In the genomic region with DNA sequence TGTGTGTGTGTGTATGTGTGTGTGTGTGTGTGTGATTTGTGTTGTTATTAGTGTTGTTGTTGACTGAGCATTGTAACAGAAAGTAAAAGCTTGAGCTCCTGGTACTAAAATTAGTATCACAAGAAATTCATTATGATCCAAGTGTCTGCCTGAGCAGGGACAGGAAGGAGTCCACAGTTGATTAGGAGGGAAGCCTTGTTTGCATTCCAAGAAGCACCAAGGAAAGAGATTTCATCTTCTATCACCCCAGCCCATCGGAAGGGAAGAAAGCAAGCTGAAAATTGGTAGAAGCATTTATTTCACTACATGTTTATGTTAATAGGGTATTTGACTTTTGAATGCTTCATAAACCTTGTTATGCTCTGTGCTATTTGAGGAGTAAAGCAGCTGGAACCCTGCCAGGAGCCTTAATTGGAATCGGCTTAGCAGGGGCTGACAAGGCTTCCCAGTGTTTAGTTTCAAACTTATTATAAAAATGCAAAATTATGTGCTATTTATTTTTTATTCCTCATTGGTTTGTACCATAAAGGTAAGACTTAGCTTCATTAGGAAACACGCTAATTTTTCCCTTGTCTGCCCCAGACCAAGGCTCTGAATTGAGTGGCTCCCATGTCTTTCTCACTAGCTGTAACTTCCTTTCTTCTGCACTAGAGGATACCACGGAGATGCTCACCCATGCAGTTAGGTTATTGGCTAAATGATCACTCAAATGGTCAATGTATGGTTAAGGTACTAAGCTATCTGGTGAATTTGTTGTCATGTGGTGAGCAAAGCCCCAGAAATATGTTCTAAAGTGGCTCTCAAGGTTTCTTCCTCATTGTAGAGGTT, we compare ENCODE assay signal across 9 mouse cellular contexts.
DNase-seq lines count a peak whose midpoint lies in the region; ATAC-seq lines count a peak whose summit lies in the region.
"Had no signal": no experiment of that assay in that cellular context is flagged by ENCODE, and none has a peak within 500 bp of the region (broad histone marks: within the 10 kb centered on the region; RNA-seq: fewer than 3 reads in every experiment).

No protein-coding gene starts in this region.

- H3K4me1 ChIP-seq in embryonic facial prominence, embryonic 11.5 days (ENCODE audit: control insufficient read depth, insufficient read depth, low read length), result no peaks in the 10 kb centered on the region
- H3K4me1 ChIP-seq in embryonic facial prominence, embryonic 10.5 days, result peaks cover 8% of the 10 kb centered on the region
- H3K4me1 ChIP-seq in neural tube, embryonic 14.5 days (ENCODE audit: control insufficient read depth, insufficient read depth, low read length), result no peaks in the 10 kb centered on the region; the same call in 1 of the 2 replicates

- H3K9ac ChIP-seq in embryonic facial prominence, embryonic 11.5 days (replicated peaks; ENCODE audit: low read length), result no peak overlapping the region
- no peak overlapping the region for H3K9ac ChIP-seq in neural tube, embryonic 14.5 days (replicated peaks; ENCODE audit: low read depth, low read length)

- DNase-seq in embryonic facial prominence, embryonic 11.5 days (ENCODE audit: low spot score), result peak; percentile 21
- DNase-seq in embryonic facial prominence, embryonic 10.5 days (ENCODE audit: low spot score), result no peak
- peak; percentile 11 for DNase-seq in lung, postnatal 14 days
- DNase-seq in lung, adult 18-20 months, result no peak
- DNase-seq in kidney, adult 8-10 months, result peak; percentile 24 to 38
- no peak for DNase-seq in gastrocnemius, postnatal 25 days
- DNase-seq: B cell, adult 2 months had no signal

- H3K27me3 ChIP-seq in embryonic facial prominence, embryonic 11.5 days (ENCODE audit: control insufficient read depth, insufficient read depth, low read length), result no peaks in the 10 kb centered on the region
- H3K27me3 ChIP-seq in embryonic facial prominence, embryonic 10.5 days (replicated peaks; ENCODE audit: low read depth, poor library complexity, severe bottlenecking), result no peaks in the 10 kb centered on the region
- H3K27me3 ChIP-seq in neural tube, embryonic 14.5 days (ENCODE audit: control insufficient read depth, insufficient read depth, low read length), result no peaks in the 10 kb centered on the region

- H3K4me3 ChIP-seq in embryonic facial prominence, embryonic 11.5 days (ENCODE audit: low read depth, low read length), result no peak overlapping the region
- H3K4me3 ChIP-seq in embryonic facial prominence, embryonic 10.5 days, result no peak overlapping the region
- no peak overlapping the region for H3K4me3 ChIP-seq in neural tube, embryonic 14.5 days (ENCODE audit: low read depth, low read length)

- no peak overlapping the region for H3K4me2 ChIP-seq in embryonic facial prominence, embryonic 11.5 days (ENCODE audit: low read depth, low read length)
- H3K4me2 ChIP-seq in neural tube, embryonic 14.5 days (ENCODE audit: low read depth, low read length), result no peak overlapping the region

- WGBS in embryonic facial prominence, embryonic 11.5 days, result 68% methylated on average over 4 of the region's 4 CpGs
- WGBS in embryonic facial prominence, embryonic 10.5 days, result 78% methylated on average over 4 of the region's 4 CpGs
- WGBS in neural tube, embryonic 14.5 days, result 46% methylated on average over 4 of the region's 4 CpGs

- H3K36me3 ChIP-seq in embryonic facial prominence, embryonic 11.5 days (replicated peaks; ENCODE audit: control insufficient read depth, insufficient read depth, low read depth, low read length), result no peaks in the 10 kb centered on the region
- H3K36me3 ChIP-seq in embryonic facial prominence, embryonic 10.5 days (replicated peaks), result no peaks in the 10 kb centered on the region
- H3K36me3 ChIP-seq in neural tube, embryonic 14.5 days (ENCODE audit: control insufficient read depth, insufficient read depth, low read length), result no peaks in the 10 kb centered on the region

- H3K27ac ChIP-seq in embryonic facial prominence, embryonic 11.5 days (replicated peaks; ENCODE audit: low read depth, low read length), result no peak overlapping the region
- H3K27ac ChIP-seq in embryonic facial prominence, embryonic 10.5 days (replicated peaks), result no peak overlapping the region
- H3K27ac ChIP-seq in neural tube, embryonic 14.5 days (ENCODE audit: low read depth, low read length), result no peak overlapping the region

- ATAC-seq in embryonic facial prominence, embryonic 11.5 days (replicated peaks; ENCODE audit: insufficient number of reproducible peaks, low FRiP score, low TSS enrichment, low read depth), result no peak
- ATAC-seq in neural tube, embryonic 14.5 days (ENCODE audit: low read depth), result peak; percentile 89
- no peak for ATAC-seq in megakaryocyte, adult 5-6 weeks (ENCODE audit: poor library complexity, severe bottlenecking)

- no peaks in the 10 kb centered on the region for H3K9me3 ChIP-seq in embryonic facial prominence, embryonic 11.5 days (replicated peaks; ENCODE audit: control insufficient read depth, low read length)
- H3K9me3 ChIP-seq in embryonic facial prominence, embryonic 10.5 days, result no peaks in the 10 kb centered on the region
- no peaks in the 10 kb centered on the region for H3K9me3 ChIP-seq in neural tube, embryonic 14.5 days (ENCODE audit: control insufficient read depth, low read length)

Comparison
In these comparisons a context has a peak if more than half of its experiments do, and no peak if none do; other contexts are left out.
1. DNase-seq: peak in embryonic facial prominence, embryonic 11.5 days (single experiment), lung, postnatal 14 days (single experiment) and kidney, adult 8-10 months (2 of 2); none in embryonic facial prominence, embryonic 10.5 days (single experiment), lung, adult 18-20 months (0 of 2) and gastrocnemius, postnatal 25 days (single experiment).